In the genomic region with DNA sequence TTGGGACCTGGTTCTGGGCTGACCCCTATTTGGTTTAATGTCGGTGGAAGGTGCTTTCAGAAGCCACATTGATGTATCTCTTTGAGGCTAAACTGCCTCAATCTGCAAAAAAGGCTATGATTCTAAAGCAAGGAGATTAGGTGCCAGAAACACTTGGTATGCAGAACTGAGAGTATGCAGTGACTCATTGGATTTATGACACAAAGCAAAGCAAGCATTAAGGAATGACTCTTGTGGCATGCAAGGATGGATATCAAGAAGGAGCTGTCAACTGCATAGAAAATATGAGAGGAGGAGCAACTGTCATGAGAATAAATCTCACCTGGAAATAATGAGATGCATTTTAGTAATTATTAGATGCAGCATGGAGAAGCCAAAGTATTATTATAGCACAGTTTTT, we compare ENCODE assay signal across 36 mouse cellular contexts. TPM values are rescaled to one million over a fixed set of nuclear protein-coding genes. Genes with fewer than 3 reads are reported as not detected.
"Had no signal": no experiment of that assay in that cellular context is flagged by ENCODE, and none has a peak within 500 bp of the region (broad histone marks: within the 10 kb centered on the region; RNA-seq: fewer than 3 reads in every experiment).

No protein-coding gene starts in this region.

- H3K4me1 ChIP-seq: heart, embryonic 13.5 days; heart, embryonic 15.5 days; hindbrain, embryonic 15.5 days; kidney, embryonic 15.5 days; limb, embryonic 13.5 days; limb, embryonic 15.5 days; liver, embryonic 12.5 days had no signal

- H3K27me3 ChIP-seq: heart, embryonic 13.5 days; heart, embryonic 15.5 days; hindbrain, embryonic 13.5 days; hindbrain, embryonic 15.5 days; kidney, embryonic 15.5 days; limb, embryonic 13.5 days; limb, embryonic 15.5 days; liver, embryonic 12.5 days had no signal

- H3K27ac ChIP-seq: heart, adult 2 months; heart, embryonic 13.5 days; heart, embryonic 15.5 days; hindbrain, embryonic 13.5 days; hindbrain, embryonic 15.5 days; hindbrain, postnatal 0 days; kidney, embryonic 15.5 days; kidney, postnatal 0 days; limb, embryonic 13.5 days; limb, embryonic 15.5 days; liver, embryonic 12.5 days; liver, embryonic 14.5 days had no signal

- DNase-seq: gastrocnemius, postnatal 14 days; gastrocnemius, postnatal 36 days; heart, adult 2 months; heart, postnatal 14 days; heart, postnatal 36 days; kidney, adult 11 months; kidney, adult 2 months; kidney, adult 9 months; kidney, postnatal 14 days; kidney, postnatal 36 days; layer of hippocampus, adult 9-11 months; layer of hippocampus, postnatal 36 days; left cerebral cortex, postnatal 4 days had no signal

- ATAC-seq: hindbrain, postnatal 0 days; intestine, embryonic 16.5 days; liver, embryonic 12.5 days had no signal

- H3K4me3 ChIP-seq: heart, adult 2 months; heart, embryonic 13.5 days; heart, embryonic 15.5 days; hindbrain, embryonic 13.5 days; hindbrain, embryonic 15.5 days; kidney, embryonic 15.5 days; limb, embryonic 13.5 days; limb, embryonic 15.5 days; liver, embryonic 12.5 days had no signal

RNA-seq across cellular contexts. Expression of gene Htr1f, which starts 35.8 kb away (rescaled TPM):
- total RNA-seq: gastrocnemius, adult 18-20 months; gastrocnemius, adult 8-10 months; gastrocnemius, postnatal 14 days; gastrocnemius, postnatal 36 days; heart, adult 2 months; heart, postnatal 14 days; heart, postnatal 36 days; hematopoietic stem cell, adult 5-6 weeks; liver, adult 2 months had no signal
- polyA plus RNA-seq: gonadal fat pad, adult 2 months; heart, adult 2 months; heart, embryonic 11.5 days; heart, embryonic 15.5 days; heart, postnatal 0 days; intestine, embryonic 14.5 days; intestine, embryonic 16.5 days; kidney, adult 2 months; large intestine, adult 2 months; limb, embryonic 11.5 days; liver, adult 2 months; liver, embryonic 12.5 days; liver, embryonic 14.5 days; liver, embryonic 16.5 days had no signal
